Mouse (Mus musculus): ENCODE data around the gene Dysf.
A peak's percentile ranks its signal among the peaks of the same experiment; 100 is the strongest.

The Dysf gene

GRCm38 (mm10) chr6:84050238-84050637 lies 41.8 kb downstream of the Dysf start:
- DNase-seq (ENCODE audit: low read depth, low spot score), result no peak

- DNase-seq (ENCODE audit: low read depth, low spot score), result no peak
These were observed 42.6 kb downstream of the Dysf start for GRCm38 (mm10) chr6:84051032-84051431.

GRCm38 (mm10) chr6:84053874-84054530 lies 45.6 kb downstream of the Dysf start:
- no peak for DNase-seq (ENCODE audit: low read depth, low spot score)

- no peak for DNase-seq (ENCODE audit: low read depth, low spot score)
These were observed 47.2 kb downstream of the Dysf start for GRCm38 (mm10) chr6:84055619-84056018.

GRCm38 (mm10) chr6:84057216-84057615 lies 48.8 kb downstream of the Dysf start:
- DNase-seq (ENCODE audit: low read depth, low spot score), result no peak

- no peak for DNase-seq (ENCODE audit: low read depth, low spot score)
These were observed 50.3 kb downstream of the Dysf start for GRCm38 (mm10) chr6:84058671-84059141.

- DNase-seq (ENCODE audit: low read depth, low spot score), result no peak
These were observed 51.5 kb downstream of the Dysf start for GRCm38 (mm10) chr6:84059771-84060414.

- DNase-seq (ENCODE audit: low read depth, low spot score), result peak; percentile 3
These were observed 52.9 kb downstream of the Dysf start for GRCm38 (mm10) chr6:84061328-84061727.

GRCm38 (mm10) chr6:84062541-84062940 lies 54.2 kb downstream of the Dysf start:
- no peak for DNase-seq (ENCODE audit: low read depth, low spot score)

- no peak for DNase-seq (ENCODE audit: low read depth, low spot score)
These were observed 59.8 kb downstream of the Dysf start for GRCm38 (mm10) chr6:84068236-84068635.

- no peak for DNase-seq (ENCODE audit: low read depth, low spot score)
These were observed 61.9 kb downstream of the Dysf start for GRCm38 (mm10) chr6:84070251-84070650.

GRCm38 (mm10) chr6:84072574-84072973 lies 64.2 kb downstream of the Dysf start:
- DNase-seq (ENCODE audit: low read depth, low spot score), result no peak

- no peak for DNase-seq (ENCODE audit: low read depth, low spot score)
These were observed 69.8 kb downstream of the Dysf start for GRCm38 (mm10) chr6:84078172-84078571.

GRCm38 (mm10) chr6:84080631-84081030 lies 72.2 kb downstream of the Dysf start:
- DNase-seq (ENCODE audit: low read depth, low spot score), result no peak

- DNase-seq (ENCODE audit: low read depth, low spot score), result no peak
These were observed 76.4 kb downstream of the Dysf start for GRCm38 (mm10) chr6:84084757-84085156.

GRCm38 (mm10) chr6:84093473-84093872 lies 85.1 kb downstream of the Dysf start:
- no peak for DNase-seq (ENCODE audit: low read depth, low spot score)

- no peak for DNase-seq (ENCODE audit: low read depth, low spot score)
These were observed 86.1 kb downstream of the Dysf start for GRCm38 (mm10) chr6:84094536-84094935.

- no peak for DNase-seq (ENCODE audit: low read depth, low spot score)
These were observed 86.6 kb downstream of the Dysf start for GRCm38 (mm10) chr6:84094998-84095397.

GRCm38 (mm10) chr6:84095882-84096281 lies 87.5 kb downstream of the Dysf start:
- DNase-seq (ENCODE audit: low read depth, low spot score), result peak; percentile 61

GRCm38 (mm10) chr6:84102002-84102401 lies 93.6 kb downstream of the Dysf start:
- no peak for DNase-seq (ENCODE audit: low read depth, low spot score)

- DNase-seq (ENCODE audit: low read depth, low spot score), result peak; percentile 46
These were observed 97.0 kb downstream of the Dysf start for GRCm38 (mm10) chr6:84105148-84106022.

- DNase-seq (ENCODE audit: low read depth, low spot score), result no peak
These were observed 97.7 kb downstream of the Dysf start for GRCm38 (mm10) chr6:84106082-84106481.

All from brain, embryonic 18.5 days (tissue).